Mouse (Mus musculus): ENCODE measurements around the gene Epo.

DNA sequence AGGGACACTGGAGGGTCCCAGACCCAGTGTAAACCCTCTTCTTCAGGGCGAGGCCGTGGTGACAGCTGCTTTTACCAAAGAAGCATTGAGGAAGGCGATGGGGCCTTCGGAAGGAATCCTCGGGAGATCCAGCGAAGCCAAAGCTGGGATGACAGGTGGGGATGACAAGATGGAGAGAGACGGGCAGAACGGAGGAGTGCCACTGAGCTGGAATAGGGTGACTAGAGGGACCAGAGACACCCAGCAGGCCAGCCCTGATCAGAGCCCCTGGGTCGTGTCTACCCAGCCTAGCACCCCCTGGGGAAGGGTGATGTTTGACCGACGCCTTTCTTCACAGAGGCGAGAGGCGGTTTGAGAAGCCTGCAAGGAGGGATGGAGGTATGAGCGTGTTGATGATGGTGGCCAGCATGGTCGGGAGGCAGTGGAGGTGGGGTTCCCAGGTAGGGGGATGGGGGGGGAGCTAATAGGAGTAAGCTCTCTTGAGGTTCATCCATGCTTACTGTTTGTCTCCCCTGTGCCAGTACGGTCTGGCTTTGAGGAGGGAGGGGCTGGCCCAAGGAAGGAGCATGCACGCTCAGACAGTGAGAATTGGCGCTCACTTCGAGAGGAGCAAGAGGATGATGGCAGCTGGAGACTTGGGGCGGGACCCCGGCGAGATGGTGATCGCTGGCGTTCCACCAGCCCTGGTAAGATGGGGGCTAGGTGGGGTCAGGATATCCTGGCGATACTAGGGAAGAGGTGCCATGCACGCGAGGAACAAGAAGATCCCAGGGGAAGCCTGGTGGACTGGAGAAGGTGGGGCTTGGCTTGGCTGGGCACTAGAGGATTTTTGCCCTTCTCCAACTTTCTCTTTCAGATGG lies 13.1 kb downstream of the Epo start:
- TF ChIP-seq POLR2A (IDR thresholded peaks at IDR 0.05; ENCODE audit: insufficient read depth, low read depth, low read length) (no peak), CTCF (IDR thresholded peaks at IDR 0.05; ENCODE audit: insufficient read depth, low read depth, low read length) (no peak)
